Mouse (Mus musculus): ENCODE measurements at regions not wholly inside any gene's neighbourhood (a gene's known extent, or its start where the extent isn't known, plus 50 kb on each side); places are given as distances from the start of the nearest gene placed in this dataset.

DNA sequence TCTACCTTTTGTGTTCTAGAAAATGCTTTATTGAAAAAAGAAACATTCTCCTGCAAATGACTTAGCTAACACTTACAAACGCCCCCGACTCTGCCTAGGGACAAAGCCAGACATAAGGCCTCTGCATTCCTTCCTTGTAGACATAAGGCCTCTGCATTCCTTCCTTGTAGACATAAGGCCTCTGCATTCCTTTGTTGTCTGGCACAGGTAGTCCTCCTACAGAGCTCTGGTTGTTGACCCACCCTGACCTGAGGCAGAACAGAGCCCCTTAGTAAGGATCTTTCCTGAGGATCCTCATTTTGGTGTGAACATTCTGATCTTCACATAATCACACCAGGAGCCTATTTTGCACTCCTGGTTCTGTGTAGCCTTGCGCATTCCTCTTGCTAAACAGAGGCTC lies 80.9 kb upstream of the Zpld1 start:
- DNase-seq, result no peak
- intact Hi-C loops (cut with DNase I), result no loop called here

GRCm38 (mm10) chr16:55375922-55376321 lies 78.1 kb upstream of the Zpld1 start:
- no peak for DNase-seq
- intact Hi-C loops (cut with DNase I), result no loop called here

DNA sequence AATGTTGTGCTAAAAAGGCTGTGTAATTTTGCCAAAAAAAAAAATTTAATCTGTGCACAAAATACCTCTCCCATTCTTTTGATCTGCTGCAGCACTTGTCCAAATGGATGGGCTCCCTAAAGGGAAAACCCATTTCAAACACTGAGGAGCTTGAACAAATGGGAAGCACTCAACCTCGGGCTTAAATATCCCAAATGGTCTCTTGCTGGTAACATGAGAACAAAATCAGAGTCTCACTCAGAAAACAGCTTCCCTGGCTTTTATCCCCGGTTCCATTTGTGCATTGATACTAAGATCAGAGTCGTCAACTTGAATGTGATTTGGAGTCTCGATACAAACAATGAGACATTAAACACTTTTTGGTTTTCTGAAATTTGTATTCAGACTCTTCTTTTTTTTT lies 59.9 kb upstream of the Zpld1 start:
- intact Hi-C loops (cut with DNase I), result no loop called here
- no peak for DNase-seq

DNA sequence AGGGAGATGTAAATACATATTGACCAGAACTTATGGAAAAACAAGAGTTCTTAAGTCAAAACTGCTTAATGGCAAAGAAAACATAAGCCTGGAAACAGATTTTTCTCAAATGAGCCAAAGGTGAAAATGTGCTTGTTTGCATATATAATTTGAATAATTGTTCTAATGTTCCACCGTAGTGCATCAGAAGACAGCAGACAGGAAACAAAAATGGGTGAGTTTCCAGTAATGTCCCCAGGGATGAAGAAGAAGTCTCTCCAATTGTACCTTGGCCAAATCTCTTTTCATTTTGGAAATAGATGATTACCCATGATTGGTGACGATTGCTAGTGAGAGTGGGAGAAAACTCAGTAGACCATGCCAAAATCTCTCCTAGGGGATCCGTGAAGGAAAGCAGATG lies 58.3 kb upstream of the Zpld1 start:
- intact Hi-C loops (cut with DNase I), result no loop called here
- no peak for DNase-seq

Small RNAs in the stretch of these regions (microRNA-seq; reads per million reads assigned to microRNA genes)
- 0 reads per million in 2 experiments for gene Mir5118

Measured in heart, postnatal 14 days (tissue).